Mouse (Mus musculus): ENCODE data around the gene Tmem38a.

The Tmem38a gene

DNA sequence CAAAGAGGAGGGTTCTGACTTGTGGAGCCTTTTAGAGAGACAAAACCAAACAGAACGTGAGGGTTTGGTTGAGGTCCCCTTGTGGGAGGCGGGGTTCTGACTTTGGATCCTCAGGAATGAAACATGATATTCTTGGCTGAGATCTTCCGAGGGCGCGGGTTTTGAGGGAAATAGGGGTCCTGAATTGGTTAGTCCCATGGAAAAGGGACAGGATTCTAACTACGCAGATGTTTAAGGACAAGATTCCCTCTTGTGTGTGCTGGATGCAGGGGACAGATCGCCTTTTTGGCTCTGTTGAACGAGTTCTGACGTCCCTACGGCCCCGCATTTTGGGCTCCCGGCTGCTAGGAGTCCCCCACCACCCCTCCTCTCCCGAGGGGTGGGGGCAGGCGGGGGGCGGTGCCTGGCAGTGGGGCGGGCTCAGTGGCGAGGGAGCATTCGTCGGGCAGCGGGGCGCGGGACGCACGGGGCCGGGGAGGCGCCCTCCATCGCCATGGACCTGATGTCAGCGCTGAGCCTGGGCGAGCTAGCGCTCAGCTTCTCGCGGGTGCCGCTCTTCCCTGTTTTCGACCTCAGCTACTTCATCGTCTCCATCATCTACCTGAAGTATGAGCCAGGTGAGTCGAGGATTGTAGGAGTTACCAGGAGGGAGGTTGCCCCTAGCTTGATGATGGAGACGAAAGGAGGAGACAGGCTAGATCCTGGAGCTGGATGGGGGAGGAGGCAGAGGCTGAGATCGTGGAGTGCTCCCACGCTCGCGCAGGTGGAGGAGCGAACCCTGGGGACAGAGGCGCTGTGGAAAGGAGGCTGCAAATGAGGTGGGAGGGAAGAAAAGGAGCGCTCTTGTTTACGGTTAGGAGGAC is at the start of gene Tmem38a:
Gene Tmem38a (plus strand): TSS at position 445 of the 863 bp plus-strand sequence.
- DNase-seq, result peak; percentile 79 to 83

GRCm38 (mm10) chr8:72532103-72532502 is 39.8 kb upstream of the Tmem38a start:
- no peak for DNase-seq

DNA sequence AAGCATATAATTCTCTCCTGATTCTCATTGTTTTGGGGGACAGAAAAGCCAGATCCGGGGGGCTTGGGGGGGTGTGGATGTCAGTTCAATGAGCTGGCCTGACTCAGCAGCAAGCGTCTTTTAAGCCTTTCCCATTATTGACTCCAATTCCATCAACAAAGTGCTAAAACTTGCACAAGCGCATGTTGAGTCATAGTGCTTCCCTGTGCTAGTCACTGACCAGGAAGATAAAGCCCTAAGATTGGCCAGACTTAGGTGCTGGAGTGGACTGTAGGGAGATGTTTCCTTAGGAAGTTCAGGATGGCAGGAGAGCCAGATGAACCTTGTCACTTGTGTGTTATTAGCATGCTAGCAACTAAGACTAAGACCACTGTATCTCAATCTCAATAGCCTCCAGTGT is 37.0 kb upstream of the Tmem38a start:
- DNase-seq, result no peak

- no peak for DNase-seq
Measured at GRCm38 (mm10) chr8:72539234-72539633, 32.6 kb upstream of the Tmem38a start.

DNA sequence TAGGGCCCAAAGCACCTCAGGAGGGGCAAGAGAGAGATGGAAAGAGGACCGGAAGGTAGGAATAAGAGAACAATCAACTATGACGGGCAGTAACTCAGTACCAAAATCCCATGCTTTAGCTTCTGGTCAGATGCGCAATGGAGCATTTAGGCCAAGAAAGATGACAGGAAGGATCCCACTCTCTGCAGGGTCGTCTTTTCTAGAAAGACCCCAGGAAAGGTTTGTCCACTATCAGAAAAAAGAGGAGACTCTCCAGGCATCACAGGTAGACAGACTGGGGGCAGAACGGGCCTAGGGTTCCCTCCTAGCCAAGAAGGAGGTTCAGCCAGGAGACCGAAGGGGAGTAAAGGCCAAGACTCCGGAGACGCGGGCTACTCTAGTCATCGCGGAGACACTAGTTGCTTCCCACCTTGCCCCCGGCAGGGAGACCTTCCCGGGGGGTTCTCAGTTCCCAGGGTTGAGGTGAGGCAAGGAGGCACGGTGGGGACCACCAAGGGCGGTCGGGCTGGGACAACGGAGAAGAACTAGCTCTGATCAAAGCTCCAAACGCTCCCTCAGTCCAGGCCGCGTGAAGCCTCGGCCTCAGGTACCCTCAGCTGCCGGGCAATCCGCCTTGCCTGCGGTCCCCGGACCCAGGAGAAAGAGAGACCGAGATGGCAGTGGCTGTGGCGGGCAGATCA is 24.6 kb upstream of the Tmem38a start:
- peak in 1 of 2 experiments; percentile 15 for DNase-seq

DNA sequence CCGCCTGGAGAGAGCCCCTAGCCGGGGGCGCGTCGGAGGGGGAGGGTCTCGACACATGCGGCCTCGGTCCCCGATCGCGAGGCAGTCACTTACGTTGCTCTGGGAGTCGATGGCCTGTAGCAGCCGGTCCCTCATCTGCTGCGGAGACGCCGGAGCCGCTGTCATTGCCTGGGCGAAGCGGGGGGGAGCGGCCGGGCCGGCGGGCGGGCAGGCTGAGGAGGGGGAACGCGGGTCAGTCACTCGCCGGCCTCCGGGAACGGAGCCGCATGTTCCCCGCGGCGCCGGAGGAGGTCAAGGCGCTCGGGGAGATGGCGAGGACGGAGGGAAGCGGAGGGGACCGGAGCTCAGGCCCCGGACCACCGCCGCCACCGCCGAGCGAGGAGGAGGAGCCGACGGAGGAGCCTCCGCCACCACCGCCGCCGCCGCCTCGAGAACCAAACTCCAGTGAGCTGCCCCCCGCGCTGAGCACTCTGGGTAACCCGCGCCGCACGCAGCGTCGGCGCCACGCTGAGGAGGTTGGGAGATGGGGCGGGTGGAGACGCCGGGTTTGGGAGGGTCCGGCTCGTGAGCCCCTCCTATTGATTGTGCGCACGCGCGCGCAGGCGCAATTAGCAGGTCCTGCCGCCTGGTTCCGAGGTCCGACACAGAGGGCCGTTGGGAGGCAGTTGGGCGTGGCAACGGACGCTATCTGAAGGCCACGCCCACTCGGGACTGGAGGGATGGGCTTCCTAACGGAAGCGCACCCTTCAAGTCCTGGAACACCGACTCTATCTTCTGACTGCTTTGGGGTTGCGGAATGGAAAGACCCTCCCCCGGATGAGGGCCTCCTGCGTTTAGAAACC is 23.8 kb upstream of the Tmem38a start, which contains the start of gene Med26:
Gene Med26 (minus strand): TSS at position 469 of the 842 bp plus-strand sequence.
- DNase-seq, result peak; percentile 99

GRCm38 (mm10) chr8:72548644-72549313 is 23.1 kb upstream of the Tmem38a start:
- DNase-seq, result peak in 1 of 2 experiments; percentile 29

- DNase-seq, result peak; percentile 48 to 79
Measured at GRCm38 (mm10) chr8:72549314-72549892, 22.5 kb upstream of the Tmem38a start.

DNA sequence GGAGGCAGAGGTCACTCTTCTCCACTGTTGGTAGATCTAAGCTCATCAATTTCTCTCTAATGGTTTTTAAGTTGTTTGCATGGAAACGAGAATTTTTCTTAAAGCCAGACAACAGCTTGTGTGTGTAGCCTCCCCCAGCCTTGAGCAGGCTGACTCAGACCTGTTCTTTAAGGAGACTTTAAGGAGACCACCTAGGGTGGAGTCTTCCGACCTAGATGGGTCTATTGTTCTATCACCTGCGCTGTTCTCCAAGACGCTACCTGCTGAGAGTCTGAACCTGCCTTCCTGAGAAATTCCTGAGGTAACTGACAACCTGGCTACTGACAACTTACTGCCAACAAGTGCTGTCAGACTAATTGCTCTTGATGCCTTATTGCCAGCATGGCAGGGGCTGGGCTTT is 16.1 kb upstream of the Tmem38a start:
- DNase-seq, result no peak

DNA sequence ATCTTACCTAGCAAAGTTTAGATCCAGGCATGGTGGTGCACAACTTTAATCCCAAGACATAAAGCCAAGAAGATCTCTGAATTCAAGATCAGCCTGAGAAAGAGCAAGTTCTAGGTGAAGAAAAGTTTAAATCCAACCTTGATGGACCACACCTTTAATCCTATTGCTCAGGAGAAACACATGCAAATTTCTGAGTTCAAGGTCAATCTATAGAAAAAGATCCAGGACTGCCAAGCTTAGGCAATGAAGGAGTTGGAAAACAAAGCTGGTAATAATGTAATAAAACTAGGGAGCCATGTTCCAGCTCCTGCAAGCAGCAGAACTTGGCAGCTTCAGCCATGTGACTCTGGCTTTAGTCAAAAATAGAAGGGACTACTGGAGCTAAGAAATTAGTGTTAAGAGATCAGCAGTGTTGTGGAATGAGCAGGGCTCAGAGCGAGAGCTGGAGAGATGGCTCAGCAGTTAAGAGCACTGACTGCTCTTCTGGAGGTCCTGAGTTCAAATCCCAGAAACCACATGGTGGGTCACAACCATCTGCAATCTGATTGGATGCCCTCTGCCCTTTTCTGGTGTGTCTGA is 10.7 kb upstream of the Tmem38a start:
- DNase-seq, result no peak

DNA sequence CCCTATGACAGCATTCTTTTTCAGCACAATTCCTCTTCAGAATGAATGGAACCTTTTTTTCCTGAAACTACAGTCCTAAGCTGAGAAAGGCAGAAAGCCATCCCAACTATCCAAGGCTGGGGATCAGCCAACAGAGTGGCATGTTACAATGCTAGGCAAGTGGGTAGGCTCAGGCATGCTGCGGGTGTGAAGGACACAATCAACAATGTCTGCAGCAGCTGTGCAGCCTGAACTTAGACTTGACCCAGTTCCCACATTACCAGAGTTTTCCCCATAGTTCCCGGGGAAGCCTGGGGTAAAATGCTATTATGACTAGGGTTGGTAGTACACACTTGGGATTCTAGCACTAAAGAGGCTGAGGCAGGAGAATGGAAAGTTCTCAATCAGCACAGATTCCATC is 5.9 kb upstream of the Tmem38a start:
- no peak for DNase-seq

DNA sequence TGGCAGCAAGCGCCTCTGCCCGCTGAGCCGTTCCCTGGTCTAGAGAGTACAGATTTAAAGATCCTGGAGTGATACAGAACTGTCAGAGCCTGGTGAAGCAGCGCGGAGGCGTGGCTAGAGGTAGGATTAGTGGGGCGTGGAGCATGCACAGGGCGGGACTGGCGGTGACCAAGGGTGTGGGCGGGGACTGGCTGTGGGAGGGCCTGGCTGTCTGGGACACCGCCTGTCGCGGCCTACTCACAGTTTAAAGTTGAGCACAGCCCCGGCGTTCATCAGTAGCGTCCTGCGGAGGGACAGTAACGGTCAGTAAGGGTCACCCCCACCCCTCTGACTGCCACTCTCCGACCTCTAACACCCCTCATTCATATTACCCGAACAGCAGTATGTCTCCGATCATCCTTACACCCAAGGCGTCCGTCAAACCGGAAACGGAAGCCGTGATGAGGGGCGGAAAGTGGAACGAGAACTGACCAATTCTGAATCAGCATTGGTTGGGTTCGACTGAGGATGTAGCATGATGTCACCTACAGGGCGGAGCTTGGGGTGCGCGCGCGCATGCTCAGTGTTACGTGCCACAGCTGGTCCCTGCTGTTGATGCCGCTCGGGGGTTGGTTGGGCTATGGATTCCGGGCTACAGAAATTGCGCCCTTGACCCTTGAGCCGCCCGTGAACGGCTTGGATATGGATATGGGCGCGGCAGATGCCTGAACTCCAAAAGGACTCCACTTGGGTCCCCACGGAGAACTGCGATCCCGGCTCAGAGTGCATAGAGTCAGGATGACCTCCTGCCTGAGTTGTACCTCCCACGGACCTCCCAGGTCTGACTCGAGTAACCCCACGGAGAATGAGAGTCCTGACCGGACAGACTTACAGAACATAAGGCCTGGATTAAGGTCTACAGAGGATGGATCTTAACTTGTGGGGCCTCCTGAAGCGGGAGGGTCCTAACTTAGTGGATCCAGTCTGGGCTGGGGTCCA is 933 bp upstream of the Tmem38a start, which contains the start of gene Smim7:
Gene Smim7 (minus strand): TSS at position 456 of the 978 bp plus-strand sequence.
- DNase-seq, result peak; percentile 99

DNA sequence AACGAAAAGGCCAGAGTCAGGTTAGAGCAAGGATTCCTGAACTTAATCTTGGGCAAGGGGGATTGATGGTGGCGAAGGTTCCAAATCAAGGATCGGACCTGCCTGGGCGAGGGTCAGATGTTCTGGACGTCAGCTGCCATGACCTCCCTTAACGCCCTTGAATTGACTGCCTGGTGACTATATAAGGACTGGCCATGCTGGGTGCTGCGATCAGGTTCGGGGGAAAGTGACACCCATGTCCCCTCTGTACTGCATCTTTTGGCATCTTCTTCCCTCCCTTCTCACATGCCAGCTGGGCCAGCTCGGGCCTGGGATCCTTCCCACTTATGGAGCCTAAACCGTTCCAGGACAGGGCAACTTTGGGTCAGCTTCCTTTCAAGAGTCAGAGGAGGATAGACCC is 652 bp downstream of the Tmem38a start:
- DNase-seq, result no peak

DNA sequence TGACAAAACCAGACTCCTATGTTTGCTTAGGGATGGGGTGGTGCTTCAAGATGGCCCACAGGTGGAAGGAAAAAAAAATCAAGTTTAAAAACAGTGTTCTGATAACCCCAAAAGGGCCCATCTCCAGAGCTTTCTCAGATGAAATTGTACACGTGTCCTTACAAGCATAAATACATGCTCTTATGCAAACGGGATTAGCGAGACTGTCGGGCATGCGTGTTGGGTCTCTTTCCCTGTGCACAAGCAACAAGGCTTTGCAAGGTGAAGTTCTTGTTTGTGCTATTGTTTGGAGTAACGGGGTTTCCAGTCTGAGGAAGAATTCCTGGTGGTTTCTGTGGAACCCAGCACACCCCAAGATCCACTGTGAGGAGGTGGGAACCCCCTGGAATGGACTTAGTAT is 1.6 kb downstream of the Tmem38a start:
- DNase-seq, result no peak

GRCm38 (mm10) chr8:72575915-72576314 is 4.1 kb downstream of the Tmem38a start:
- no peak for DNase-seq

GRCm38 (mm10) chr8:72577266-72577665 is 5.4 kb downstream of the Tmem38a start:
- no peak for DNase-seq

GRCm38 (mm10) chr8:72577941-72578340 is 6.1 kb downstream of the Tmem38a start:
- DNase-seq, result no peak

DNA sequence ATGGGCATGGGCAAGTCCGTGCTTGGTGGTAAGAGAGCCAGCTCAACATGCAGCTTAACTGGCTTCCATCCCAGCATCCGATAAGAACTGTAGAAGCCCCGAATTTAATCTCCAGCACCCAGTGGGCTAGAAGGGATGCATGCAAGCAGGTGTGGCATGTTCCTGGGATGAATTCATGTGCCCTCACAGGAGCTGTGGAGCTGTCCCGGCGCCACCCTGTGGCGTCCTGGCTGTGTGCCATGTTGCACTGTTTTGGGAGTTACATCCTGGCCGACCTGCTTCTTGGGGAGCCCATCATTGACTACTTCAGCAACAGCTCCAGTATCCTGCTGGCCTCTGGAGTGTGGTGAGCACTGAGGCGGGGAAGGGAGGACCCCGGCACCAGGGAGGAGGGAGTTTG is 7.5 kb downstream of the Tmem38a start:
- no peak for DNase-seq

GRCm38 (mm10) chr8:72583056-72583771 is 11.4 kb downstream of the Tmem38a start:
- DNase-seq, result peak; percentile 57 to 71

DNA sequence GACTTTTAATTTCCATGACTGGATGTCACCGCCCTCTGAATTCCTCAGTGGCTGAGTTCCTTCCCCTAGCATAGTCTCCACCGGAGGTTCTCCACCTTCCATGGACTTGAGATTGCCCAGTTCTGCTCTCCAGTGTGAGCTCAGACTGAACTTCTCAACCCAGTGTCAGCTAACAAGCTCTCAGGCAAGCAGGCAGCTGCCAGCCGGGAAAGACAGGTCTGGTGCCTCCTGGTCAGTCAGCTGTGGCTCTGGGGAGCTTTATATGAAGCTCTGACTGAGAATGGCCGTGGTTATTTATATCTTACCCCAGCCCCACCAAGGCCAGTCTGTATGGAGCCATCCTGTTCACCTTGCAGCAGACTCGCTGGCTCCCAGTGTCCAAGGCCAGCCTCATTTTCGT is 12.5 kb downstream of the Tmem38a start:
- no peak for DNase-seq
